Mouse (Mus musculus): ENCODE results near the gene Ddx18.

Gene Ddx18

GRCm38 (mm10) chr1:121567521-121568489, at the start of gene Ddx18:
TSS of gene Ddx18 (minus strand) at chr1:121567989.
- in situ Hi-C loops (cut with MboI, MseI): loop anchor here (5.0 to 10.0 kb wide), 2 partner anchors 233 to 241 kb away; partner anchors contain the start of gene Insig2 (in 1 of the 2)

GRCm38 (mm10) chr1:121608000-121608399, 40.2 kb upstream of the Ddx18 start:
- in situ Hi-C loops (cut with MboI, MseI): no loop called here

- in situ Hi-C loops (cut with MboI, MseI): no loop called here
These were observed 37.3 kb upstream of the Ddx18 start for GRCm38 (mm10) chr1:121605118-121605517.

GRCm38 (mm10) chr1:121601893-121602292, 34.1 kb upstream of the Ddx18 start:
- in situ Hi-C loops (cut with MboI, MseI): no loop called here

- in situ Hi-C loops (cut with MboI, MseI): no loop called here
These were observed 33.3 kb upstream of the Ddx18 start for GRCm38 (mm10) chr1:121601084-121601483.

GRCm38 (mm10) chr1:121598421-121598820, 30.6 kb upstream of the Ddx18 start:
- in situ Hi-C loops (cut with MboI, MseI): no loop called here

GRCm38 (mm10) chr1:121596951-121597625, 29.3 kb upstream of the Ddx18 start:
- in situ Hi-C loops (cut with MboI, MseI): no loop called here

GRCm38 (mm10) chr1:121584838-121585237, 17.0 kb upstream of the Ddx18 start:
- in situ Hi-C loops (cut with MboI, MseI): no loop called here

- in situ Hi-C loops (cut with MboI, MseI): no loop called here
These were observed 13.5 kb upstream of the Ddx18 start for GRCm38 (mm10) chr1:121581133-121581855.

GRCm38 (mm10) chr1:121577491-121577890, 9.7 kb upstream of the Ddx18 start:
- in situ Hi-C loops (cut with MboI, MseI): no loop called here

- in situ Hi-C loops (cut with MboI, MseI): no loop called here
These were observed 2.7 kb upstream of the Ddx18 start for GRCm38 (mm10) chr1:121570522-121570921.

- in situ Hi-C loops (cut with MboI, MseI): no loop called here
These were observed 9.9 kb downstream of the Ddx18 start for GRCm38 (mm10) chr1:121557861-121558260.

- in situ Hi-C loops (cut with MboI, MseI): no loop called here
These were observed 16.3 kb downstream of the Ddx18 start for GRCm38 (mm10) chr1:121551457-121551835.

GRCm38 (mm10) chr1:121550801-121551456, 16.9 kb downstream of the Ddx18 start:
- in situ Hi-C loops (cut with MboI, MseI): no loop called here

- in situ Hi-C loops (cut with MboI, MseI): no loop called here
These were observed 18.3 kb downstream of the Ddx18 start for GRCm38 (mm10) chr1:121549456-121549855.

GRCm38 (mm10) chr1:121548667-121549066, 19.1 kb downstream of the Ddx18 start:
- in situ Hi-C loops (cut with MboI, MseI): no loop called here

- in situ Hi-C loops (cut with MboI, MseI): no loop called here
These were observed 20.9 kb downstream of the Ddx18 start for GRCm38 (mm10) chr1:121546844-121547243.

GRCm38 (mm10) chr1:121540361-121540760, 27.4 kb downstream of the Ddx18 start:
- in situ Hi-C loops (cut with MboI, MseI): no loop called here

- in situ Hi-C loops (cut with MboI, MseI): no loop called here
These were observed 36.4 kb downstream of the Ddx18 start for GRCm38 (mm10) chr1:121531439-121531838.

- in situ Hi-C loops (cut with MboI, MseI): no loop called here
These were observed 38.5 kb downstream of the Ddx18 start for GRCm38 (mm10) chr1:121529286-121529685.

- in situ Hi-C loops (cut with MboI, MseI): no loop called here
These were observed 39.4 kb downstream of the Ddx18 start, which contains the start of gene Htr5b for GRCm38 (mm10) chr1:121528399-121528720. TSS of gene Htr5b (minus strand) at chr1:121528465.
